Mouse (Mus musculus): ENCODE data around the gene Zbed5.
"Not testable (repeated sequence)": the region's sequence is repeated elsewhere in the genome, so short reads cannot be mapped to it uniquely, and the experiment has no call there.

The Zbed5 gene

DNA sequence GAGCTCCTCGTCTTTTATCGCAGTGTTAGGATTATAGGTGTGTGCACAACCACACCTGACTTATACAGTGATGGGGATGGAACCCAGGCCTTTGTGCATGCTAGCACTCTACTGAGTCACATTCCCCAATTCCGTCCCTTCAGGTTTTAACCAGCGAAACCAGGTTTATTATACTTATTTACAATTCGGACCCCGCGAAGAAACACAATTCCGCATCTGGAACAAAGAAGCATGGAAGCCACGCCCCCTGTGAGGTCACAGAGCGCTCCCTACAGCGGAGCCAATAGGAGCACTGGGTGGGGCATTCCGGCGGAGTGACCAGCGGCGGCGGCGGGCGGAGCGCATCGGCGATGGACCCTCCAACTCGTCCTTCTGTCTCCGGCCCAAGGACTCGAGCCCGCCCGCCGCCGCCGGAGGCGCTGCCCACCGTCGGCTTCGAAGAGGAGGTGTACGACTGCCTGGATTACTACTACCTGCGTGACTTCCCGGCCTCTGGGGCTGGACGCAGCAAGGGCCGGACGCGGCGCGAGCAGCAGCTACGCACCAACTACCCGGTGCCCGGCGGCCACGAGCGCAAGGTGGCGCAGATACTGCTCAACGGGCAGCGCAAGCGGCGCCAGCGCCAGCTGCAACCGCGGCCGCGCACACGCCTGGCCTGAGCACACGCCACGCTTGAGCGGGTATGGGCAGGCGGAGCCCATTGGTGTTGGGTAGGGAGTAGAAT lies 12.9 kb downstream of the Zbed5 start, which contains the start of gene Nupr1l:
Gene Nupr1l, plus strand, starts transcription at position 299 of the 724 bp plus-strand sequence.
- peak; percentile 82 for DNase-seq (ENCODE audit: low read depth, low spot score)

DNA sequence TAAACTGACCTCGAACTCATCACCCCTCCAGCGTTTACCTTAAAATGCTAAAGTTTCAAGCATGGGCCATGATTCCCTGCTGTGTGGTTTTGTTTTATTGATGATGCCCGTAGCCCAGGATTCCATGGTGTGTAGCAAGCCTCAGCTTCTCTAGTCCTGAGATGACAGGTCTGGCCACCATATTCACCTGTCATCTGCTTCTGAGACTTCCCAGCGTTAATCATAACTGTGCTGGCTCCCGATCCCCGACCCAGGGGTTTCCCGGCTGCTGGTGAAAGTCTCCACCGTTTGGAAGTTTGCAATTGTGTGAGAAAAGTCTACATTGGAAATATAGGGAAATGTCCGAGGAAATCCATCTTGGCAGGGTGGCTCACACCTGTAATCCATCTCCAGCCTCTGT lies 13.6 kb downstream of the Zbed5 start:
- DNase-seq (ENCODE audit: low read depth, low spot score) = no peak

DNA sequence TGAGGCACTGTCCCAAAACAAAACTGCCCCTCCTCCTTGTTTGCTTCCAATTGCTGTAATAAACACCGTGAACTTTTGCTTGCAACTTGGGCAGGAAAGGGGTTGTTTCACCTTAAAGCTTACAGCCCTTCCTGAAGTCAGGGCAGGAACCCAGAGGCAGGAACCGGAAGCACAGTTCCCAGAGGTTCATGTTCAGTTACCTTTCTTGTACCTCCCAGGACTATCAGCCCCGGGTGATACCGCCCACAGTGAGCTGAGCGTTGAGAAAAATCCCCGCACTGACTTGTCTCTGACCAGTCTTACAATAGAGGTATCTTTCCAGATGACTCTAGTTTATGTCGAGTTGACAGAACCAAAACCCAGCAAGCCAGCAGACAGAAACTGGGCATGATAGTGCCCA lies 14.1 kb downstream of the Zbed5 start:
- no peak for DNase-seq (ENCODE audit: low read depth, low spot score)

DNA sequence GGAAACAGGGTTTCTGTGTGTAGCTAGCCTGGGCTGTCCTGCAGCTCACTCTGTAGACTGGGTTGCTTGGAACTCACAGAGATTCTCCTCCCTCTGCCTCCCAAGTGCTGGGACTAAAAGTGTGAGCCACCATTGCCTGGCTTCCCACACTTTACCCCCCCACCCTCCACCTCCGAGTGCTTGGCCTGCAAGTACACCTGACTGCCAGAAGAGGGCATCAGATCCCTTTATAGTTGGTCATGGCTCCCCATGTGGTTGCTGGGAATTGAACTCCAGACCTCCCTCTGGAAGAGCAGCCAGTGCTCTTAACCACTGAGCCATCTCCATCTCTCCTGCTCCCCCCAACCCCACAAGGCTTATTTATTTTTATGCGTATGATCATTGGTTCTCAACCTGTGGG lies 18.5 kb downstream of the Zbed5 start:
- no peak for DNase-seq (ENCODE audit: low read depth, low spot score)

DNA sequence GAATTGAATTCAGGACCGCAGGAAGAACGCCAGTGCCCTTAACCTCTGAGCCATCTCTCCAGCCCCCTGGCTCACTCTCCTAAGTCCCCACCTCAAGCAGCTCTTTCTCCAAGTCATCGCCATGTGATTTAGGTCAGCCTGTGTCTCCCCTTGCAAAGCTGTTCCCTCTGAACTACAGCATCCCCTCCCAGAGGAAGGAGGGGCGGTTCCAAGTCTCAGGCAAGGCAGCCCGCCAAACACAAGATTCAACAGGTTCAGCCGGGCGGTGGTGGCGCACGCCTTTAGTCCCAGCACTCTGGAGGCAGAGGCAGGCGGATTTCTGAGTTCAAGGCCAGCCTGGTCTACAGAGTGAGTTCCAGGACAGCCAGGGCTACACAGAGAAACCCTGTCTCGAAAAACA lies 20.0 kb downstream of the Zbed5 start:
- DNase-seq (ENCODE audit: low read depth, low spot score) = not testable (repeated sequence)

DNA sequence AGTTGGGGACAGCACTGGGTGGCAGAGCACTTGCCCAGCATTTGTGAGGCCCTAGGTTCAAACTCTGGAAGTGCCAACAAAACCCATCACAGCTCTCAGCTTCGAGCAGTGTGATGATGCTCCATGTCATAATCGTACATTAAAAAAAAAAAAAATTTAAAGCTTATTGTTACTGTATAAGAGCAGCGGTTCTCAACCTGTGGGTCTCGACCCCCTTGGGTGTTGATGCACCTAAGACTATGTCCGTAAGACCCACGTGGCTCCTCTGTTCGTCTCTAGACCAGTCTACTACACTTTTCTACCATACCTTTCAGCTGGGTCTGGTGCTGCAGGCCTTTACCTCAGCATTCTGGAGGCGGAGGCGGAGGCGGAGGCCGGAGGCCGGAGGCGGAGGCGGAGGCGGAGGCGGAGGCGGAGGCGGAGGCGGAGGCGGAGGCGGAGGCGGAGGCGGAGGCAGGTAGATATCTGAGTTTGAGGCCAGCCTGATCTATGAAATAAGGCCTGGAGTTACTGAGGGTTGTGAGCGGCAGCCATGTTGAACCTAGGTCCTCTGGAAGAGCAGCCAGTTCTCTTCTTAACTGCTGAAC lies 22.6 kb downstream of the Zbed5 start:
- DNase-seq (ENCODE audit: low read depth, low spot score) = no peak

DNA sequence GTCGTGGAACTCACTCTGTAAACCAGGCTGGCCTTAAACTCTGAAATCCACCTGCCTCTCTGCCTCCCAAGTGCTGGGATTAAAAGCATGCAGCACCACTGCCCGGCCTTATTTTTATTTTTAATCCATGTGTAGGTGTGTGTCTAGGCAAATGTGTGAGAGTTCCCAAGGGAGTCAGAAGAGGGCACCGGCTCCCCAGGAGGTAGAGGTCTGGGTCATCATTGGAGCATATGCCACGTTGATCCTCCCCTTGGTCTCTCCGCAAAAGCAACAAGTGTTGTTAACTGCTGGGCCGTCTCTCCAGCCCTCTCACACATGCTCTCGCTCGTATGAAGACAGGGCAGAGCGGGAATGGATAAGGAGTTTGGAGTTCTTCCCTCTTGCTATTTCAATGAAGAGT lies 23.2 kb downstream of the Zbed5 start:
- no peak for DNase-seq (ENCODE audit: low read depth, low spot score)

DNA sequence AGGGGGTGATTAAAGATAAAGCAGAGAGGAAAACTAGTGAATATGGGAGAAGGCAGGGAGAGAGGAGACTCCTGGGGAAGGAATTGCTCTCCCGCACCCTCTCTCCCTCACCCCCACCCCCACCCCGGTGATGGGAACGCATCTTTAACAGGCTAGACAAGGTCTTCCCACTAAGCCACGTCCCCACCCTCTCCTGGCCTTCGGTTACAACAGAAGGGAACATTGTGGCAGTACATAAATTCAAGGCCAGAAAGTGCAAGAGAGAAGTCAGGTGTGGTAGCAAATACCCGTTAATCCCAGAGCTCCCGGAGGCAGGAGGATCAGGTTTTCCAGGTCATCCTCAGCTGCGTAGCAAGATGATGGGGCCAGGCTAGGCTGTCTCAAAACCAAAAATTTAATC lies 23.8 kb downstream of the Zbed5 start:
- no peak for DNase-seq (ENCODE audit: low read depth, low spot score)

DNA sequence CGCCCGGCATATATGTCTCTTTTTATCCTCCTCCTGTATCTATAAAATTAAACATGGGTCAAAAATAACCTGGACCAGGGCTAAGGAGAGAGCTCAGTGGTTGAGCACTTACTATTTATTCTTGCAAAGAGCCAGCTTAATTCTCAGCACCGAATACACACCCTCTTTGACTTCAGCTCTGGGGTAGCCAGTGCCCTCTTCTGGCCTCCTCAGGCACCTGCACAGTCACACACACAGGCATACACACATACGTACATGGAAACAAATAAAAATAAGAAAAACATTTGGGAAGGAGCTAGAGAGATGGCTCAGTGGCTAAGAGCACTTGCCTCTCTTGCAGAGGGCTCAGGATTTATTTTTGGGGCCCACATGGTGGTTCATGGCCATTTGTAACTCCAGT lies 26.4 kb downstream of the Zbed5 start:
- DNase-seq (ENCODE audit: low read depth, low spot score) = no peak

DNA sequence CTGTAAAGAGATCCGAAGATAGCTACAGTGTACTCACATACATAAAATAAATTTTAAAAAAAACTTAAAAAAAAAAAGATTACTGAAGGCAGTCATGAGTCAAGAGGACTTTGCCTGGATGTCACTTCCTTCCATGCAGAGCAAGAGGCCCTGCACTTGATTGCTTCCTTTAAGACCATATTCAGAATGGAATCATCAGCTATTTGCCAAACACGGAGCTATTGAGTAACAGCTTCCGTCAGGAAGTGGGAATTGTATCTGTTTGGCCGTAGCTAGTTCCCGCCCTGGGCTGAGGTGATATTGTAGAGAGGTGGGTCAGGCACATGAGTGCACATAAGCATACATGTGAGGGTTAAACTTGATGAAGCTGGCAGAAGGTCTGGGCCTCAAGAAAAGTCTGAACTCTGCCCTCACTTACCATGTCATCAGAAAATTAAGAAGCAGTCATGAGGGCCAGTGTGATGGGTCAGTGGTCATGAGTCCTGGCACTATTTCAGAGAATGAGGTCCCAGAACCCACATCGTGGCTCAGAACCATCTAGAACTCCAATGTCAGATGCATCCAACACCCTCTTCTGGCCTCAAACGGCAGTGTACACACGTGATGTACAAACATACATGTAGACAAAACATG lies 29.4 kb downstream of the Zbed5 start:
- no peak for DNase-seq (ENCODE audit: low read depth, low spot score)

DNA sequence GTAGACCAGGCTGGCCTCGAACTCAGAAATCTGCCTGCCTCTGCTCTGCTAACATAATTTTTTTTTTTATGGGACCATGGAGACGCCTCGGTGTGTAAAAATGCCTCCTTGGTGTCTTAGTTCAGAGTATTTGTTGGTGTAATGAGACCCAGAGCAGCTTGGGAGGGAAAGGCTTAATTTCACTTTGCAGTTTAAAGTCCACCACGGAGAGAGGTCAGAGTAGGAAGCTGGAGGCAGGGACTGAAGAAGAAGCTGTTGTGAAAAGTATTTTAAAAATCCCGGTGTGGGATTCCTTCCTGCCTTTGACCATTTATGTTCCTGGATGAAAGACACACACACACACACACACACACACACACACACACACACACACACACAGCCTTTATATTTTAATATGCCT lies 30.4 kb downstream of the Zbed5 start:
- no peak for DNase-seq (ENCODE audit: low read depth, low spot score)

DNA sequence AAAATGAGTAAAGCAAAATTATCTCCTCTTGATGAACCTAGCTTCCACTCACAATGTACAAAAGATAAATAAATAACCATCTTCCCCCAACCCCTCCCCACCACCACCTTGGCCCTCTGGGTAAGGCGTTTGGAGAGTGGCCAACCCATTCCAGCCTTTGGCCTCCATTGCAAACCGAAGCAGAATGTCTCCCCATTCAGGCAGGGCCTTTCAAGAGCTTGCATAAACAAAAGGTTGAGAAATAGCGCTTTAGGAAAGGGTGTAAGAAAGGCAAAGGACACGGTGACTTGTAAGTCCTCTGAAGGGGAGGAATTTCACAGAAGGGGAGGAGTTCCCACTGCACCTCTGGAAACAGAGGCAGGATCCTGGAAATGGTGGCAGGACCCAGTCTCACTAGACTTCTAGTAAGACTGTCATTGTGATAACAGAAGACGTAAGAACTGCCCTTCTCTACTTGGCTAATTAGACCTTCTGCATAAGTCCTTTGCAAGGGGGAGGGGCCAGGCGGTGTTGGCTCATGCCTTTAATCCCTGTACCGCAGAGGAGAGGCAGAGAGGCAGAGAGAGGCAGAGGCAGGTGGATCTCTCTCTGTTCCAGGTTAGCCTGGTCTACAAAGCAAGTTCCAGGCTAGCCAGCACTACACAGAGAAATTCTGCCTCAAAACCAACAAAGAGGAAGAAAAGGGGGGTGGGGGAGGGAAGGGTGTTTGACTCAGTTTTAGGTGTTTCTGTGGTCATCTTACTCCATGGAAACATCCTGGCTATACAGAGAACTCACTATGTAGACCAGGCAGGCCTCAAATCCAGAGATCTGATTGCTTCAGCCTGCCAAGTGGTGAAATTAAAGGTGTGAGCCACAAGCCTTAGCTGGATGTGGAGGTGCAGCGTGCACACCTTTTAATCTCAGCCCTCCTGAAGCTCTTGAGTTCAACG lies 34.7 kb downstream of the Zbed5 start:
- DNase-seq (ENCODE audit: low read depth, low spot score) = no peak

DNA sequence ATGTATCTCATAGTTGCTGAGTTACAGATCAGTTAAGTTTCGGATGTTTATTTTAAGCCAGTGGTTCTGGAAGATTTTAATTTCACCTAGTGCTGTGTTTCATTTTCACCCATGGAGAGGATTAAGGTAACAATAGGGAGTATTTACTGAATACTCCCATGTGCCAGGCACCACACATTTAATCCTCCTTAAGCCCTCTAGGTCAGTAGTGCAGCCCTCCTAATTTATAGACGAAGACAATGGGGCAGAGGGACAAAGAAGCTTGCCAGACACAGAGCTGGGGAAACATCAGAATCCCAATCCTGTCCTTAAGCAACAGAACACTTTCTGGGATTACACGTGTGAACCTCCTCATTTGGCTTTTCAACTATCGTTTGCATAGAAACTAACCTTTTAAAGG lies 41.4 kb downstream of the Zbed5 start:
- no peak for DNase-seq (ENCODE audit: low read depth, low spot score)

DNA sequence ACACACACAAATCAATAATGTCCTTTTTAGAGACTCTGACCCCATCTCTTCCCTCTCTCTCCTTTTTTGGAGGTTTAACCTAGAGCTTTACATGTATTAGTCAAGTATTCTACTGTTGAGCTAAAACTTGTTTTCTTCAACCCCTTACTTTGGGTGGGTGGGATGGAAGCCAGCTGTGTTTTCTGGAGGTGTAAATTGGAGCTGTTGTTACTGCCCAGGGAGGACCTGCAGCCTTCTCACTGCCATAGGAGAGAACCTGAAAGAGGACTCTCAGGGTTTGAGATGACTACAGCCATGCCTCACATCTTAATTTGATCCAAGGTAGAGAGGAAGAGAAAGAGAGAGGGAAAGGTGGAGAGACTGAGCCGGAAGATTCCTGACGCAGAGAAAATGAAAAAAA lies 44.8 kb downstream of the Zbed5 start:
- no peak for DNase-seq (ENCODE audit: low read depth, low spot score)

DNA sequence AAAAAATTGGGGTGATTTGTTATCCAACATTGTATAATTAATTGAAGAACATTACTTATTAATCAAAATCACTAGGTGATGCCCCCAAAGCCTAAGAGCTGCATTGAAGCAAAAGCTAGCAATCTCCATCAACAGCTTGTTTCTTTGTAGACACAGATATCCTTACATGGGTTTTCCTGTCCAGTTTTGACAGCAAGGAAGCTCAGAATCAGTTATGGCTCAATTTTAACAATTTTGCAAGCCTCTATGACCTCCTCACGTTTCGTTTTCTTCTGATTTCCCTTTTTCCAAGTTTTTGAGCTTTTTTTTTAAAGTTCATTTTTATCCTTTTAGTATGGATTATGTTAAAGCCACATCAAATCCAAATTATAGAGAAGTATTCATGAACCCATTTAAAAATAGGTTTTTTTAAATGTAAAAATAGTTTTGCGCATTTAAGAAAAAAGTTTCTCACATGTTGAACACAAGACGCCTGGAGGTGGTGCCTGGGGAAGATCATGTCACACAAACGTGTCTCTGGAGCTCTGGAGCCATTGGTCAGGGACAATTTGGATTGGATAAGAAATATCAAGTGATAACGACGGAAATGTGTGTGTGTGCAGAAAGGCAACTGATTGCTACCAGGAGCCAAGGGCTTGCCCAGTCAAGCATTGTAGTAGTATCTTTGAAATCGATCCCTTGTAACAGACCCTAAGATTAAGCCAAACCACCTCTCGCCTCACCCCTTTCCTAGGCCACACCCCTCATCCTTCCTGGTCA lies 45.4 kb downstream of the Zbed5 start:
- no peak for DNase-seq (ENCODE audit: low read depth, low spot score)

DNA sequence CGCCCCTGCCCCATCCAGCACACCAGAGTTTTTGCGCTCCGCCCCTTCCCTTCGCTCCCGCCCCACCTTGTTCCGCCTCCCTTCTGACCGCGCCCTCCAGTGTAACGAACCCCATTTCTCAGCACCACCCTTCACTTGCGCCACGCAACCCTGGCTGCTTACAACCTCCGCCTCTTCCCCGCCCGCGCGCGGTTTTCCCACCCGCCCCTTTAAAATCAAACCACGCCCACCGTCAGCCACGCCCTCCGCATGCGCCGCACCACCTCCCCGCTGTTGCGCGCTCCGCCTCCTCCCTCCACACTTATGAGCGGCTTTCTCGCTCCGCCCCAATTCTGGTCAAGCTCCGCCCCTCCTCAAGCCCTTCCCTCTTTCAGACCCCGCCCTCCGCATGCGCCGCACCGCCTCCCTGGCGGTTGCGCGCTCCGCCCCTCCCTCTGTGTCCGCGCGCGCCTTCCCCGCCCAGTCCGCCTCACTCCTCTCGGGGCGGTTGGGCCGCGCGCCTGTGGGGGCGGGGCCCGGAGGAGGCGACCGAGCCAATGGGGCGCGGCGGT lies 46.0 kb downstream of the Zbed5 start, which contains the start of gene Vkorc1l1:
Gene Vkorc1l1, plus strand, starts transcription at position 476 of the 551 bp plus-strand sequence.
- peak; percentile 97 for DNase-seq (ENCODE audit: low read depth, low spot score)

DNA sequence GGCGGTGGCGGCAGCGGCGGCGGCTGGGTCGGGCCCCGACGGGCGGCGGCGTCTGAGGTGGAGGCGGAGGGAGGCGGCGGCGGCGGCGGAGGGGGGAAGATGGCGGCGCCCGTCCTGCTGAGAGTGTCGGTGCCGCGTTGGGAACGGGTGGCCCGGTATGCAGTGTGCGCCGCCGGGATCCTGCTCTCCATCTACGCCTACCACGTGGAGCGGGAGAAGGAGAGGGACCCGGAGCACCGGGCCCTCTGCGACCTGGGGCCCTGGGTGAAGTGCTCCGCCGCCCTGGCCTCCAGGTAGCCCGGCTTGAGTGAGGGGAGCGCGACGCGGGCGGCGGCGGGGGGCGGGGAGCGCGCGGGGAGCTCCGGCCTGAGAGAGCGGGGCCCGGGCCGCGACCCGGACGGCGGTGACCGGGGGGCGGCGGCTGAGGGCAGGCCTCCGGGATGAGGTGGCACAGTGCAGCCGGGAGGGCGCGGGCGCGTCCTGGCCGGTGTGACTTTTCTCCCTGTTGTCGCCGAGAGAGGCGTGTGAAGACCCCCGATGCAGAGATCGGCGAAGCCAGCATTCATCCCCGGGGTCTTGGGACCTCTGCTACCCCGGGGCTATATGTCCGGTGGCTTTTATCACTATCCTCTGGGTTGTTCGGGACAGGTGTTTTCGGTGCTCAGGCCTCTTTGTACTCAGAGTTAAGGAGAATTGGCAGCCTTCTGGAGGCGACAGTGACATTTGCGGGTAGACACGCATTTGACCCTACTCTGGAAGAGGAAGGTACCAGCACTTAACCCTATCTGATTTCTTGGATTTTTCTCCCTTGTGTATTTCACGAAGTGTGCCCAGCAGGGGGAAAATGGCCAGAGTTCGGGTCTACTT lies 46.8 kb downstream of the Zbed5 start:
- not testable (repeated sequence) for DNase-seq (ENCODE audit: low read depth, low spot score)

DNA sequence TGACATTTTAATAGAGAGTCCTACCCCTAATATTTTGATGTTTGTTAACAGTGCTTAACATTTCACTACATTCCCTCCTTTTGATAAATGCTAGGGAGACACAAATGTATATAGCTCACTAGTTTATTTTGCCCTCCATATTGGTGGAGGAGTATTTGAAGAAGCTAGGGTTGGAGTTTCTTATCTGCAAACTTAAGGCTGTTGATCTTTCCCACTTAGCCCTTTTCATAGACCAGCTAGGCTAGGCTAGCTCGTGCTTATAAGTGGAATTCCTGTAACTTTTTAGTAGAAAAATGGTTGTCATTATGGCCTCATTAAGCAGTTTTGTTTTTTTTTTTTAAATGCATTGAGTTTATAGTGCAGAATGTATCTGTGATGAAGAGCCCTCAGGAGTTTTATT lies 47.9 kb downstream of the Zbed5 start:
- no peak for DNase-seq (ENCODE audit: low read depth, low spot score)

DNA sequence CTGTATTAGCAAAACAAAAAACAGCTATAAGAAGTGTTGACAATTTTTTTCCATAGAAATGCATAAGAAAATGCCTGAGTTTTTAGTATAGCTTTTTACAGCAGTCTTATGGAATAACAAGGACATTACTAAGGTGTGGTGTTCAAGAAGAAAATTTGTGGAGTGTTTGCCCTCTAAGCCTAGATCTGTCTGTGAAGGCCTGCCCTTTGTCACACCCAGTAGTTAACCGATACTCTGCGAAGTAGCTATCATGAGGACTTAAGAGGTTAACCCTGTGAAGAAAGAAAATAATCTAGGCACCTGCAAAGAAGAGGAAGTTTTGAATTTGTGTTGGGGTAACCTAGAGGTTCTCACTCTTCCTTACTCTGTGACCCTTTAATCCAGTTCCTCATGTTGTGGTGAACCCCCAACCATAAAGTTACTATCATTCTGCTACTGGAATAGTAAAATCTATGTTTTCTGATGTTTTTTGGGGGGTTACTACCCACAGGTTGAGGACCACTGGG lies 52.1 kb downstream of the Zbed5 start:
- DNase-seq (ENCODE audit: low read depth, low spot score) = no peak

DNA sequence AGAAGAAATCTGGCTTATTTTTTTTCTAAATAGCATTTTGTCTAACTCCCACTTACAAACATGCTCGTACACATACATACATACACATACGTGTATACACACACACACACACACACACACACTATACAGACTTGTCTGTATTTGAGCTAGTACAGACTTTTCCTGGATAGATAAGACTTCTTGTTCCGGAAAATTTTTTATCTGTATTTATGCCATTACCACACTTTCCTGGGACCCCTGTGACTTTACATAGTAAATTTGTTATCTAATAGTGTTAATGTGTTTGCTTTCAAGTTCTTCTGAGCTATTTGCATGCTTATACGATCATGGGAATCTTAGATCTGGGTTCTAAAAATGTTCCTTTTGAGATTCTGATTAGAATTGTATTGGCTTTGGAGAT lies 56.6 kb downstream of the Zbed5 start:
- no peak for DNase-seq (ENCODE audit: low read depth, low spot score)
